Mouse (Mus musculus): ENCODE data around the gene Depdc5.

- no peak for TF ChIP-seq CTCF (IDR thresholded peaks at IDR 0.05; ENCODE audit: low read depth)
- no peak for TF ChIP-seq EP300 (IDR thresholded peaks at IDR 0.05; ENCODE audit: low read depth)
Measured at GRCm38 (mm10) chr5:32854818-32855217, 8.7 kb upstream of the Depdc5 start.
